Mouse (Mus musculus) urinary bladder, postnatal 25 days (tissue): Measurements from ENCODE around the gene Cela2a.
"Not testable (repeated sequence)": the region's sequence is repeated elsewhere in the genome, so short reads cannot be mapped to it uniquely, and the experiment has no call there.

Experiments
- DNase-seq: peaks from one replicate; pipeline ENCODE4 v3.0.0; 2022; ENCODE audit warnings: low spot score

Gene Cela2a

GRCm38 (mm10) chr4:141797545-141797944, 28.4 kb downstream of the Cela2a start:
- DNase-seq: no peak

GRCm38 (mm10) chr4:141796954-141797353, 29.0 kb downstream of the Cela2a start:
- no peak for DNase-seq

GRCm38 (mm10) chr4:141796356-141796755, 29.6 kb downstream of the Cela2a start:
- no peak for DNase-seq

GRCm38 (mm10) chr4:141794152-141794535, 31.8 kb downstream of the Cela2a start:
- no peak for DNase-seq

- DNase-seq: peak; percentile 99
These were observed 32.4 kb downstream of the Cela2a start, which contains the start of gene Casp9 for GRCm38 (mm10) chr4:141793282-141794151. TSS of gene Casp9 (plus strand) at chr4:141793612.

- DNase-seq: no peak
These were observed 33.2 kb downstream of the Cela2a start for GRCm38 (mm10) chr4:141792554-141793281.

GRCm38 (mm10) chr4:141791951-141792350, 34.0 kb downstream of the Cela2a start:
- no peak for DNase-seq

GRCm38 (mm10) chr4:141791486-141791885, 34.5 kb downstream of the Cela2a start:
- no peak for DNase-seq

GRCm38 (mm10) chr4:141790524-141790990, 35.4 kb downstream of the Cela2a start, which contains the start of gene Dnajc16:
TSS of gene Dnajc16 (minus strand) at chr4:141790931.
- peak; percentile 93 for DNase-seq

GRCm38 (mm10) chr4:141789564-141790218, 36.3 kb downstream of the Cela2a start:
- DNase-seq: no peak

- no peak for DNase-seq
These were observed 38.5 kb downstream of the Cela2a start for GRCm38 (mm10) chr4:141787462-141787861.

- DNase-seq: no peak
These were observed 38.9 kb downstream of the Cela2a start for GRCm38 (mm10) chr4:141787046-141787445.

- DNase-seq: no peak
These were observed 39.8 kb downstream of the Cela2a start for GRCm38 (mm10) chr4:141786141-141786540.

- no peak for DNase-seq
These were observed 41.1 kb downstream of the Cela2a start for GRCm38 (mm10) chr4:141784835-141785234.

- DNase-seq: no peak
These were observed 44.6 kb downstream of the Cela2a start for GRCm38 (mm10) chr4:141781201-141781985.

- DNase-seq: no peak
These were observed 46.1 kb downstream of the Cela2a start for GRCm38 (mm10) chr4:141779828-141780227.

- DNase-seq: not testable (repeated sequence)
These were observed 52.9 kb downstream of the Cela2a start for GRCm38 (mm10) chr4:141773019-141773418.

- DNase-seq: no peak
These were observed 54.1 kb downstream of the Cela2a start for GRCm38 (mm10) chr4:141771823-141772222.

GRCm38 (mm10) chr4:141769501-141770160, 56.3 kb downstream of the Cela2a start:
- no peak for DNase-seq

GRCm38 (mm10) chr4:141767353-141768036, 58.5 kb downstream of the Cela2a start:
- no peak for DNase-seq
